Mouse (Mus musculus): Measurements from ENCODE around the gene Unc5cl.
A peak's percentile ranks its signal among the peaks of the same experiment; 100 is the strongest.

Gene Unc5cl

GRCm38 (mm10) chr17:48432158-48432980 lies 22.3 kb upstream of the Unc5cl start, which contains the start of gene Apobec2:
Gene Apobec2, minus strand, starts transcription at chr17:48432930.
- DNase-seq (ENCODE audit: inconsistent ontology term): no peak

- DNase-seq (ENCODE audit: inconsistent ontology term): no peak
Measured at GRCm38 (mm10) chr17:48433006-48433655, 21.6 kb upstream of the Unc5cl start.

- no peak for DNase-seq (ENCODE audit: inconsistent ontology term)
Measured at GRCm38 (mm10) chr17:48433689-48434330, 20.9 kb upstream of the Unc5cl start.

- no peak for DNase-seq (ENCODE audit: inconsistent ontology term)
Measured at GRCm38 (mm10) chr17:48434479-48434878, 20.2 kb upstream of the Unc5cl start.

- DNase-seq (ENCODE audit: inconsistent ontology term): peak; percentile 54
Measured at GRCm38 (mm10) chr17:48436487-48436886, 18.2 kb upstream of the Unc5cl start.

GRCm38 (mm10) chr17:48437421-48437911 lies 17.2 kb upstream of the Unc5cl start:
- DNase-seq (ENCODE audit: inconsistent ontology term): peak; percentile 52

- DNase-seq (ENCODE audit: inconsistent ontology term): no peak
Measured at GRCm38 (mm10) chr17:48442745-48443457, 11.8 kb upstream of the Unc5cl start.

GRCm38 (mm10) chr17:48443542-48444145 lies 11.1 kb upstream of the Unc5cl start:
- peak; percentile 50 for DNase-seq (ENCODE audit: inconsistent ontology term)

GRCm38 (mm10) chr17:48447675-48448074 lies 7.0 kb upstream of the Unc5cl start:
- DNase-seq (ENCODE audit: inconsistent ontology term): no peak

GRCm38 (mm10) chr17:48450666-48451352 lies 3.9 kb upstream of the Unc5cl start:
- no peak for DNase-seq (ENCODE audit: inconsistent ontology term)

GRCm38 (mm10) chr17:48451353-48451675 lies 3.4 kb upstream of the Unc5cl start, which contains the start of gene Tspo2:
Gene Tspo2, minus strand, starts transcription at chr17:48451522.
- no peak for DNase-seq (ENCODE audit: inconsistent ontology term)

- DNase-seq (ENCODE audit: inconsistent ontology term): peak; percentile 82
Measured at GRCm38 (mm10) chr17:48451753-48452444, 2.8 kb upstream of the Unc5cl start.

- no peak for DNase-seq (ENCODE audit: inconsistent ontology term)
Measured at GRCm38 (mm10) chr17:48453489-48453888, 1.2 kb upstream of the Unc5cl start.

GRCm38 (mm10) chr17:48454190-48454589 lies 511 bp upstream of the Unc5cl start:
- DNase-seq (ENCODE audit: inconsistent ontology term): no peak

- no peak for DNase-seq (ENCODE audit: inconsistent ontology term)
Measured at GRCm38 (mm10) chr17:48455955-48456354, 1.3 kb downstream of the Unc5cl start.

GRCm38 (mm10) chr17:48457971-48458653 lies 3.4 kb downstream of the Unc5cl start:
- DNase-seq (ENCODE audit: inconsistent ontology term): no peak

- no peak for DNase-seq (ENCODE audit: inconsistent ontology term)
Measured at GRCm38 (mm10) chr17:48462096-48462495, 7.4 kb downstream of the Unc5cl start.

- no peak for DNase-seq (ENCODE audit: inconsistent ontology term)
Measured at GRCm38 (mm10) chr17:48463391-48463790, 8.7 kb downstream of the Unc5cl start.

GRCm38 (mm10) chr17:48466769-48467394 lies 12.2 kb downstream of the Unc5cl start:
- DNase-seq (ENCODE audit: inconsistent ontology term): no peak
